In the genomic region with DNA sequence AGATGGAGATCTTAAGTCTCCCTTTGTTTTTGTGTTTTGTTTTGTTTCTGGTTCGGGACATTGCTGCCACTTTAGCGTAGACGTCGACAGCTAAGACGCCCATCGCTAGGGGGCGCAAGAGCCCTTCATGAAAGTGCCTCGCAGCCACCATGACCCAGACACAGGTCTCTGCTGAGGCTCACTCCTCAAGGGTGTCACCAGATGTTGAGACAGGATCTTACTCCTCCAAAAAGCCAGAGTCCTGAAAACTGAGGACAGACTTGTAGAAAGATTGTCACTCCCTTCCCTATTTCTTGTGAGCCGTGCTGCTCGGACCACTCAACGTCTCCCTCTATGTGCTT, we compare ENCODE assay signal across 8 mouse cellular contexts.
DNase-seq lines count a peak whose midpoint lies in the region; ATAC-seq and TF ChIP-seq lines count a peak whose summit lies in the region.

No protein-coding gene starts in this region.

- H3K4me2 ChIP-seq in forebrain, embryonic 13.5 days = peak overlapping the region; percentile 60
- peak overlapping the region; percentile 74 for H3K4me2 ChIP-seq in heart, postnatal 0 days (ENCODE audit: low read depth, low read length)
- H3K4me2 ChIP-seq in liver, embryonic 14.5 days (ENCODE audit: low read depth) = peak overlapping the region; percentile 34
- H3K4me2 ChIP-seq in neural tube, embryonic 14.5 days (ENCODE audit: low read depth, low read length) = peak overlapping the region; percentile 57

- H3K4me3 ChIP-seq in E14TG2a.4 (replicated peaks; ENCODE audit: low read length) = peak overlapping the region; percentile 39; the same call in 1 of the 2 replicates
- peak overlapping the region; percentile 32 for H3K4me3 ChIP-seq in forebrain, embryonic 13.5 days
- peak overlapping the region; percentile 48 for H3K4me3 ChIP-seq in heart, postnatal 0 days (ENCODE audit: low read depth, low read length)
- peak overlapping the region; percentile 1 to 34; a peak in 2 of 4 replicates for H3K4me3 ChIP-seq in liver, embryonic 14.5 days (ENCODE audit: insufficient read depth in 1 of 2, low read depth in 2 of 2, low read length in 2 of 2)
- H3K4me3 ChIP-seq in neural tube, embryonic 14.5 days (ENCODE audit: low read depth, low read length) = peak overlapping the region; percentile 24

- H3K36me3 ChIP-seq in E14TG2a.4 (ENCODE audit: insufficient read depth, low read length) = no peaks in the 10 kb centered on the region
- no peaks in the 10 kb centered on the region for H3K36me3 ChIP-seq in forebrain, embryonic 13.5 days (ENCODE audit: poor library complexity, severe bottlenecking)
- H3K36me3 ChIP-seq in heart, postnatal 0 days (replicated peaks; ENCODE audit: control insufficient read depth, insufficient read depth, low read length) = no peaks in the 10 kb centered on the region
- no peaks in the 10 kb centered on the region for H3K36me3 ChIP-seq in liver, embryonic 14.5 days (replicated peaks; ENCODE audit: control insufficient read depth, insufficient read depth, low read depth)
- H3K36me3 ChIP-seq in neural tube, embryonic 14.5 days (ENCODE audit: control insufficient read depth, insufficient read depth, low read length) = no peaks in the 10 kb centered on the region

- H3K9ac ChIP-seq in forebrain, embryonic 13.5 days = peak overlapping the region; percentile 52
- peak overlapping the region; percentile 32; the same call in 1 of the 2 replicates for H3K9ac ChIP-seq in heart, postnatal 0 days (replicated peaks; ENCODE audit: low read depth, low read length)
- no peak overlapping the region for H3K9ac ChIP-seq in liver, embryonic 14.5 days (replicated peaks)
- H3K9ac ChIP-seq in neural tube, embryonic 14.5 days (replicated peaks; ENCODE audit: low read depth, low read length) = no peak overlapping the region; the same call in 1 of the 2 replicates

- no peak for TF ChIP-seq EP300 in heart, postnatal 0 days (IDR thresholded peaks at IDR 0.05; ENCODE audit: low read depth)
- no peak for TF ChIP-seq EP300 in liver, embryonic 14.5 days (IDR thresholded peaks at IDR 0.05; ENCODE audit: low read depth)

- H3K27ac ChIP-seq in forebrain, embryonic 13.5 days = no peak overlapping the region
- H3K27ac ChIP-seq in heart, postnatal 0 days (ENCODE audit: low read depth) = no peak overlapping the region
- no peak overlapping the region for H3K27ac ChIP-seq in liver, embryonic 14.5 days
- no peak overlapping the region for H3K27ac ChIP-seq in neural tube, embryonic 14.5 days (ENCODE audit: low read depth, low read length)

- peak; percentile 75 for TF ChIP-seq CTCF in E14TG2a.4 (conservative IDR thresholded peaks at IDR 0.05; ENCODE audit: low read length)
- TF ChIP-seq CTCF in heart, postnatal 0 days (IDR thresholded peaks at IDR 0.05; ENCODE audit: low read depth) = peak; percentile 91
- TF ChIP-seq CTCF in liver, embryonic 14.5 days (IDR thresholded peaks at IDR 0.05; ENCODE audit: low read depth) = peak; percentile 83

- DNase-seq in c-Kit-positive CD71-positive TER-119-negative erythroid progenitor cells, embryonic 14.5 days (ENCODE audit: low read depth) = peak; percentile 16
- peak; percentile 76 for DNase-seq in heart, postnatal 0 days (ENCODE audit: low spot score)
- DNase-seq in kidney, postnatal 36 days = peak; percentile 83 to 95
- peak; percentile 9 to 22 (median 9) for DNase-seq in liver, embryonic 14.5 days (ENCODE audit: low read depth in 3 of 3, low spot score in 3 of 3)
- peak; percentile 61 for DNase-seq in thymus, postnatal 14 days

- 10% methylated on average over 11 of the region's 11 CpGs for WGBS in forebrain, embryonic 13.5 days
- 12% methylated on average over 11 of the region's 11 CpGs for WGBS in heart, postnatal 0 days
- 14% methylated on average over 11 of the region's 11 CpGs for WGBS in liver, embryonic 14.5 days (ENCODE audit: insufficient replicate concordance)
- WGBS in neural tube, embryonic 14.5 days = 16% methylated on average over 11 of the region's 11 CpGs

- peak; percentile 81 for ATAC-seq in forebrain, embryonic 13.5 days
- peak; percentile 79 for ATAC-seq in heart, postnatal 0 days (ENCODE audit: insufficient read depth, low read depth)
- ATAC-seq in liver, embryonic 14.5 days (ENCODE audit: insufficient read depth) = no peak
- ATAC-seq in neural tube, embryonic 14.5 days (ENCODE audit: low read depth) = peak; percentile 80

- H3K9me3 ChIP-seq in E14TG2a.4 (ENCODE audit: low read length) = no peaks in the 10 kb centered on the region
- no peaks in the 10 kb centered on the region for H3K9me3 ChIP-seq in forebrain, embryonic 13.5 days (replicated peaks)
- H3K9me3 ChIP-seq in heart, postnatal 0 days (replicated peaks; ENCODE audit: control insufficient read depth, low read length) = no peaks in the 10 kb centered on the region
- H3K9me3 ChIP-seq in liver, embryonic 14.5 days (ENCODE audit: control insufficient read depth, low read length) = no peaks in the 10 kb centered on the region
- no peaks in the 10 kb centered on the region for H3K9me3 ChIP-seq in neural tube, embryonic 14.5 days (ENCODE audit: control insufficient read depth, low read length)

- H3K27me3 ChIP-seq in E14TG2a.4 (ENCODE audit: insufficient read depth, low read length) = peaks cover 72% of the 10 kb centered on the region
- H3K27me3 ChIP-seq in forebrain, embryonic 13.5 days = peaks cover 8% of the 10 kb centered on the region; the same call in 1 of the 2 replicates
- H3K27me3 ChIP-seq in heart, postnatal 0 days (ENCODE audit: control insufficient read depth, insufficient read depth, low read length) = 0 out of 2 replicates have a peak, but pooled peaks cover 7% of the 10 kb centered on the region
- no peaks in the 10 kb centered on the region for H3K27me3 ChIP-seq in liver, embryonic 14.5 days (ENCODE audit: control insufficient read depth, insufficient read depth, low read length)
- H3K27me3 ChIP-seq in neural tube, embryonic 14.5 days (ENCODE audit: control insufficient read depth, insufficient read depth, low read length) = peaks cover 3% of the 10 kb centered on the region; the same call in 1 of the 2 replicates

- H3K4me1 ChIP-seq in E14TG2a.4 (replicated peaks; ENCODE audit: low read depth, low read length) = peaks cover 41% of the 10 kb centered on the region
- peaks cover 52% of the 10 kb centered on the region for H3K4me1 ChIP-seq in forebrain, embryonic 13.5 days
- no peaks in the 10 kb centered on the region for H3K4me1 ChIP-seq in heart, postnatal 0 days (ENCODE audit: control insufficient read depth, insufficient read depth)
- H3K4me1 ChIP-seq in liver, embryonic 14.5 days (replicated peaks; ENCODE audit: control insufficient read depth in 2 of 2, insufficient read depth in 2 of 2, low read length in 1 of 2) = no peaks in the 10 kb centered on the region
- H3K4me1 ChIP-seq in neural tube, embryonic 14.5 days (ENCODE audit: control insufficient read depth, insufficient read depth, low read length) = peaks cover 14% of the 10 kb centered on the region; the same call in 1 of the 2 replicates

Comparison
In these comparisons a context has a peak if more than half of its experiments do, and no peak if none do; other contexts are left out.
1. DNase-seq: peak in every context shown above with its lines; median percentile 89 in kidney, postnatal 36 days; 76 in heart, postnatal 0 days; 61 in thymus, postnatal 14 days; 16 in c-Kit-positive CD71-positive TER-119-negative erythroid progenitor cells, embryonic 14.5 days; 9 in liver, embryonic 14.5 days.
2. H3K9ac ChIP-seq: peak in forebrain, embryonic 13.5 days (single experiment) and heart, postnatal 0 days (single experiment); none in liver, embryonic 14.5 days (single experiment) and neural tube, embryonic 14.5 days (single experiment).
3. Peak in every context shown above with its lines, with median percentiles within 50 percentile points of each other: H3K4me3 ChIP-seq, CTCF ChIP-seq and H3K4me2 ChIP-seq.